Mouse (Mus musculus) kidney, adult 9 months (tissue): ENCODE data around the gene Ptgdr2.

Experiments used
- DNase-seq: peaks from one replicate; pipeline ENCODE4 v3.0.0; 2022

The Ptgdr2 gene

GRCm38 (mm10) chr19:10937110-10937563 is at the start of gene Ptgdr2:
TSS of gene Ptgdr2 (plus strand) at chr19:10937160.
- DNase-seq: no peak

- no peak for DNase-seq
Observed at GRCm38 (mm10) chr19:10892201-10892600, 44.8 kb upstream of the Ptgdr2 start.

GRCm38 (mm10) chr19:10895016-10895528 is 41.9 kb upstream of the Ptgdr2 start, which contains the start of gene Prpf19:
TSS of gene Prpf19 (plus strand) at chr19:10895231.
- DNase-seq: peak; percentile 98

- DNase-seq: no peak
Observed at GRCm38 (mm10) chr19:10895708-10896107, 41.3 kb upstream of the Ptgdr2 start.

- DNase-seq: no peak
Observed at GRCm38 (mm10) chr19:10896849-10897248, 40.1 kb upstream of the Ptgdr2 start.

GRCm38 (mm10) chr19:10897491-10897890 is 39.5 kb upstream of the Ptgdr2 start:
- DNase-seq: no peak

- DNase-seq: no peak
Observed at GRCm38 (mm10) chr19:10900315-10900714, 36.6 kb upstream of the Ptgdr2 start.

GRCm38 (mm10) chr19:10901046-10901445 is 35.9 kb upstream of the Ptgdr2 start:
- no peak for DNase-seq

- DNase-seq: no peak
Observed at GRCm38 (mm10) chr19:10904512-10904911, 32.4 kb upstream of the Ptgdr2 start.

- DNase-seq: peak; percentile 78
Observed at GRCm38 (mm10) chr19:10904927-10905727, 31.8 kb upstream of the Ptgdr2 start.

GRCm38 (mm10) chr19:10905728-10906000 is 31.3 kb upstream of the Ptgdr2 start:
- DNase-seq: no peak

- peak; percentile 75 for DNase-seq
Observed at GRCm38 (mm10) chr19:10907891-10908290, 29.1 kb upstream of the Ptgdr2 start.

- DNase-seq: no peak
Observed at GRCm38 (mm10) chr19:10909087-10909721, 27.8 kb upstream of the Ptgdr2 start.

- no peak for DNase-seq
Observed at GRCm38 (mm10) chr19:10914291-10914690, 22.7 kb upstream of the Ptgdr2 start.

GRCm38 (mm10) chr19:10914870-10915269 is 22.1 kb upstream of the Ptgdr2 start:
- no peak for DNase-seq

GRCm38 (mm10) chr19:10916506-10916905 is 20.5 kb upstream of the Ptgdr2 start:
- DNase-seq: no peak

- DNase-seq: no peak
Observed at GRCm38 (mm10) chr19:10918321-10918991, 18.5 kb upstream of the Ptgdr2 start.

- no peak for DNase-seq
Observed at GRCm38 (mm10) chr19:10920532-10920931, 16.4 kb upstream of the Ptgdr2 start, which contains the start of gene Zp1. TSS of gene Zp1 (minus strand) at chr19:10920632.

GRCm38 (mm10) chr19:10921058-10921457 is 15.9 kb upstream of the Ptgdr2 start:
- DNase-seq: no peak

GRCm38 (mm10) chr19:10924220-10924619 is 12.7 kb upstream of the Ptgdr2 start:
- DNase-seq: no peak

- DNase-seq: peak; percentile 68
Observed at GRCm38 (mm10) chr19:10926123-10926621, 10.8 kb upstream of the Ptgdr2 start.

GRCm38 (mm10) chr19:10926666-10927065 is 10.3 kb upstream of the Ptgdr2 start:
- DNase-seq: no peak

GRCm38 (mm10) chr19:10930641-10931040 is 6.3 kb upstream of the Ptgdr2 start:
- no peak for DNase-seq
